1 mouse cellular context compared by ENCODE assay signal in the genomic region with DNA sequence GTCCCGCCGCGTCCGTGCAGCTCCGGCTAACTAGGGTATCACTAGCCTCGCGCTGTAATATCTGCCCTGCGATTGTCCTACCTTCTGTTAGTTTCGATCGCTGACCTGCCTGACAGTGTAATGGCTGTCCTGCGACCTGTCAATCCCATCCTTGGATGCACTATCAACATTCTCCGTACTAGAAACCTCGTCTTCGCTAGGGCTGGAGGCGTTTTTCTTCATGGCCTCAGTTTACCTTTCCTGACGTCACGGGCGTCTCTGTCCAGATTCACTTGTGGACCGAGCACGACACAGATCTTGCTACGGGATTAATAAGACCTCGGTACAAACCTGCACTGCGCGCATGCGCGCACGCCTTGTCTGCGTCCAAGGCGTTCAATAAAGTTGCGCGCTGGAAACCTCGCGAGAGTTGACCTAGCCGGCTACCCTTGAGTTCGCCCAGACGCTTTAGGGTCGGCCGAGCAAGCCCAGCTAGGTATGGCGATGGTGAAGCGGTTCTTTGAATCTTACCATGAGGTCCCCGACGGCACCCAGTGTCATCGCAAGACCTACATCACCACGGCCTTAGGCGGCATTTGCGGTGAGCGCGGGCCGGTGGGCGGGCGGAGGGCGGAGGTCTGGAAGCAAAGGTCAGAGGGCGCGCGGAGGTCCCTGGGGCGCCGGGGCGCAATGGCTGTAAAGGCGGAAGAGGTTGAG.
A peak's percentile ranks its signal among the peaks of the same experiment; 100 is the strongest.
TF ChIP-seq lines count a peak whose summit lies in the region.

A gene (plus strand): TSS at position 405 of the 696 bp plus-strand sequence.
A gene (minus strand): TSS at position 660 of the 696 bp plus-strand sequence.

TF ChIP-seq in MEL, 35 proteins besides CTCF, POLR2A, EP300 and RAD21 (continued from another document):
- TF ChIP-seq NRF1 (IDR thresholded peaks at IDR 0.05; ENCODE audit: insufficient read depth, low read depth, low read length, poor library complexity, severe bottlenecking) (peak; percentile 85), SIN3A (IDR thresholded peaks at IDR 0.05; ENCODE audit: low read length) (peak; percentile 95), ELF1 (IDR thresholded peaks at IDR 0.05; ENCODE audit: low read depth, low read length) (no peak), MYC (IDR thresholded peaks at IDR 0.05; ENCODE audit: low read depth, low read length) (no peak), ZKSCAN1 (IDR thresholded peaks at IDR 0.05; ENCODE audit: low read depth, low read length) (no peak), MYB (IDR thresholded peaks at IDR 0.05; ENCODE audit: low read depth, low read length) (no peak), ETS1 (IDR thresholded peaks at IDR 0.05; ENCODE audit: low read depth, low read length) (0 out of 2 replicates have a peak, but pooled peaks have one; percentile 18), TAL1 (IDR thresholded peaks at IDR 0.05; ENCODE audit: low read length) (no peak), MXI1 (IDR thresholded peaks at IDR 0.05; ENCODE audit: low read depth, low read length) (peak; percentile 81), USF1 (IDR thresholded peaks at IDR 0.05; ENCODE audit: low read depth, low read length) (no peak)
TF ChIP-seq in MEL: peak in this region for 12.
